In the genomic region with DNA sequence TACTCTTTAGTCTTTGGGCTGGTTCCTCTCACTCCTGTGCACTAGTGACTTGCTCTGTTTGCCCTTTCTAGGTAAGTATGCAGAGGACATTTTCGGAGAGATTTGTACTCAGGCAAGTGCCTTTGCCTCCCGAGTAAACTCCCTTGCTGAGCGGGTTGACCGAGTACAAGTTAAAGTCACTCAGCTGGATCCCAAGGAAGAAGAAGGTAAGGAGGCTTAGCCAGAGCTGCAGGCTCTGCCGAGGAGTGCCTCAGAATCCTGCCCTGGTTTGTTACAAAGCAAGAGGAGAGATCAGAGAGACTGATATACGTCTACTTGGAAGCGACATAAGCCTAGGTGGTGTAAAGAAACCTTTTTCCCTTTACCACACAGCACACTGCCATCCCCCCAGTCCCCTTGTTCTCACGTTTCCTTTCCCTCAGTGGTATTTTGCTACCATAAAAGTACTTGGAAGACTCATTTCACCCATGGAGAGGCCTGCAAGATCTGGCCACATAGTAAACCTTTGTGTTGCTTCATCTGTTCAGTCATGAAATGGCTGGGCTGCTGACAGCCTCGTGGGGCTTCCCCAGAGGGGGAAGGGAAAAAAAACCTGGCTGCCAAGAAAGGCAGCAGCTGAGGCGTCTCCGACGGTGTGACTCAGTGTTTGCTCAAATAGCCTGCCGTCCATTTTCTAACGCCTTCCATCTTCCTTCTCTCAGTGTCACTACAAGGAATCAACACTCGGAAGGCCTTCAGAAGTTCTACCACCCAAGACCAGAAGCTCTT, we compare ENCODE assay signal across 8 mouse cellular contexts. TPM values are rescaled to one million over a fixed set of nuclear protein-coding genes. Genes with fewer than 3 reads are reported as not detected.
DNase-seq lines count a peak whose midpoint lies in the region; ATAC-seq and TF ChIP-seq lines count a peak whose summit lies in the region.

No protein-coding gene starts in this region.

- H3K4me3 ChIP-seq in CH12.LX (replicated peaks in 1 of 3; ENCODE audit: low read depth in 2 of 3, low read length in 2 of 3, poor library complexity in 1 of 3) = peak overlapping the region; percentile 42 to 51 (median 45)
- H3K4me3 ChIP-seq in forebrain, embryonic 16.5 days (replicated peaks; ENCODE audit: low read length) = no peak overlapping the region
- no peak overlapping the region for H3K4me3 ChIP-seq in hindbrain, embryonic 10.5 days
- no peak overlapping the region for H3K4me3 ChIP-seq in liver, embryonic 13.5 days (replicated peaks)
- no peak overlapping the region for H3K4me3 ChIP-seq in small intestine, adult 2 months (ENCODE audit: low read depth, low read length)

- peak overlapping the region; percentile 72 for H3K4me2 ChIP-seq in CH12.LX (ENCODE audit: insufficient read depth, low read depth, poor library complexity, severe bottlenecking)
- H3K4me2 ChIP-seq in forebrain, embryonic 16.5 days (ENCODE audit: low read length) = no peak overlapping the region
- no peak overlapping the region for H3K4me2 ChIP-seq in liver, embryonic 13.5 days

- in situ Hi-C loops in CH12.LX (cut with MboI; ENCODE audit: low pct_ligation_motif_present, low pct_unique_long_range_greater_than_20kb, low sequenced_read_pairs) = no loop called here

- H3K9ac ChIP-seq in CH12.LX (ENCODE audit: insufficient read depth, low read depth) = peak overlapping the region; percentile 61
- no peak overlapping the region for H3K9ac ChIP-seq in forebrain, embryonic 16.5 days (replicated peaks; ENCODE audit: low read depth, low read length)
- H3K9ac ChIP-seq in liver, embryonic 13.5 days = no peak overlapping the region

- H3K4me1 ChIP-seq in CH12.LX (ENCODE audit: control insufficient read depth in 1 of 2, insufficient read depth in 2 of 2) = peaks cover 10 to 61% of the 10 kb centered on the region in 2 experiments
- H3K4me1 ChIP-seq in forebrain, embryonic 16.5 days (replicated peaks; ENCODE audit: control insufficient read depth, insufficient read depth, low read length) = peaks cover 11% of the 10 kb centered on the region
- H3K4me1 ChIP-seq in hindbrain, embryonic 10.5 days (replicated peaks) = peaks cover 25% of the 10 kb centered on the region
- H3K4me1 ChIP-seq in liver, embryonic 13.5 days (replicated peaks) = peaks cover 18% of the 10 kb centered on the region
- peaks cover 4% of the 10 kb centered on the region; the same call in 1 of the 2 replicates for H3K4me1 ChIP-seq in small intestine, adult 2 months (ENCODE audit: control insufficient read depth, insufficient read depth, insufficient read length, low read length)

- TF ChIP-seq RAD21 in CH12.LX (IDR thresholded peaks at IDR 0.05; ENCODE audit: low read depth, low read length) = peak; percentile 5

- peak; percentile 60 for TF ChIP-seq POLR2A in CH12.LX (IDR thresholded peaks at IDR 0.05; ENCODE audit: low read depth, low read length)
- TF ChIP-seq POLR2A in small intestine, adult 2 months (IDR thresholded peaks at IDR 0.05; ENCODE audit: low read depth, low read length) = no peak

- ATAC-seq in forebrain, embryonic 16.5 days = no peak
- no peak for ATAC-seq in liver, embryonic 13.5 days (ENCODE audit: low read depth)

- peak overlapping the region; percentile 92 for H3K27ac ChIP-seq in CH12.LX (ENCODE audit: insufficient read depth, low read depth)
- H3K27ac ChIP-seq in forebrain, embryonic 16.5 days (ENCODE audit: low read length) = peak overlapping the region; percentile 13; the same call in 1 of the 2 replicates
- H3K27ac ChIP-seq in hindbrain, embryonic 10.5 days = 0 out of 2 replicates have a peak overlapping the region, but pooled peaks have one; percentile 25
- peak overlapping the region; percentile 5; the same call in 1 of the 2 replicates for H3K27ac ChIP-seq in liver, embryonic 13.5 days
- peak overlapping the region; percentile 60 for H3K27ac ChIP-seq in small intestine, adult 2 months (ENCODE audit: insufficient read depth, low read depth, low read length)

- WGBS in forebrain, embryonic 16.5 days = 41% methylated on average over 15 of the region's 15 CpGs
- WGBS in hindbrain, embryonic 10.5 days = 56% methylated on average over 15 of the region's 15 CpGs
- 74% methylated on average over 15 of the region's 15 CpGs for WGBS in liver, embryonic 13.5 days (ENCODE audit: insufficient replicate concordance)
- 43% methylated on average over 15 of the region's 15 CpGs for WGBS in small intestine, adult 2 months

- no peaks in the 10 kb centered on the region for H3K9me3 ChIP-seq in CH12.LX (replicated peaks; ENCODE audit: low read length)
- H3K9me3 ChIP-seq in forebrain, embryonic 16.5 days (ENCODE audit: control insufficient read depth, low read length) = no peaks in the 10 kb centered on the region
- H3K9me3 ChIP-seq in hindbrain, embryonic 10.5 days = no peaks in the 10 kb centered on the region
- H3K9me3 ChIP-seq in liver, embryonic 13.5 days (replicated peaks) = no peaks in the 10 kb centered on the region

- dilution Hi-C loops in CH12.LX (cut with MboI; ENCODE audit: extremely low pct_ligation_motif_present, extremely low pct_unique_long_range_greater_than_20kb, low sequenced_read_pairs) = no loop called here

- TF ChIP-seq CTCF in CH12.LX (conservative IDR thresholded peaks at IDR 0.05 in 1 of 2, IDR thresholded peaks at IDR 0.05 in 1 of 2; ENCODE audit: low read depth in 2 of 2, low read length in 2 of 2) = no peak
- TF ChIP-seq CTCF in small intestine, adult 2 months (IDR thresholded peaks at IDR 0.05; ENCODE audit: extremely low read depth, insufficient read length, insufficient replicate concordance, low read depth, low read length) = no peak

- no peaks in the 10 kb centered on the region for H3K27me3 ChIP-seq in CH12.LX (replicated peaks)
- no peaks in the 10 kb centered on the region for H3K27me3 ChIP-seq in forebrain, embryonic 16.5 days (replicated peaks; ENCODE audit: control insufficient read depth, insufficient read depth, low read length)
- H3K27me3 ChIP-seq in hindbrain, embryonic 10.5 days (ENCODE audit: insufficient read depth, poor library complexity, severe bottlenecking) = no peaks in the 10 kb centered on the region
- no peaks in the 10 kb centered on the region for H3K27me3 ChIP-seq in liver, embryonic 13.5 days
- H3K27me3 ChIP-seq in small intestine, adult 2 months (ENCODE audit: control insufficient read depth, insufficient read depth, low read length) = no peaks in the 10 kb centered on the region

- peaks cover 40% of the 10 kb centered on the region for H3K79me2 ChIP-seq in CH12.LX (replicated peaks; ENCODE audit: control insufficient read depth, extremely low read depth, insufficient read depth, poor library complexity, severe bottlenecking)

- peak; percentile 81 for TF ChIP-seq EP300 in CH12.LX (IDR thresholded peaks at IDR 0.05; ENCODE audit: low read length)

- peaks cover 27 to 65% of the 10 kb centered on the region in 2 experiments for H3K36me3 ChIP-seq in CH12.LX (replicated peaks in 1 of 2; ENCODE audit: control insufficient read depth in 1 of 2, insufficient read depth in 1 of 2, low read length in 1 of 2)
- peaks cover 10% of the 10 kb centered on the region for H3K36me3 ChIP-seq in forebrain, embryonic 16.5 days (ENCODE audit: control insufficient read depth, insufficient read depth)
- peaks cover 67% of the 10 kb centered on the region for H3K36me3 ChIP-seq in hindbrain, embryonic 10.5 days
- H3K36me3 ChIP-seq in liver, embryonic 13.5 days = peaks cover 75% of the 10 kb centered on the region
- H3K36me3 ChIP-seq in small intestine, adult 2 months (ENCODE audit: control insufficient read depth, insufficient read depth, low read length) = peaks cover 58% of the 10 kb centered on the region

- DNase-seq in adrenal gland, postnatal 10 days = peak; percentile 73
- no peak for DNase-seq in adrenal gland, adult 18-20 months (ENCODE audit: low spot score in 2 of 2)
- peak; percentile 94 for DNase-seq in CH12.LX (ENCODE audit: extremely low read depth)
- DNase-seq in hindbrain, embryonic 10.5 days (ENCODE audit: low spot score) = no peak
- no peak for DNase-seq in liver, embryonic 13.5 days
- DNase-seq in frontal cortex, postnatal 10 days (ENCODE audit: low spot score in 2 of 2) = no peak

RNA-seq across cellular contexts. Expression of a gene that starts 26.8 kb away (rescaled TPM):
- total RNA-seq in adrenal gland, postnatal 10 days (2021) = 1 to 10 TPM; 2.2 to 2.4 TPM
- 1 to 10 TPM; 1.1 to 2.6 TPM for total RNA-seq in adrenal gland, adult 18-20 months (2021)
- total RNA-seq in CH12.LX (2012; rRNA removed) (not detected in 2 replicates), CH12.LX (2014; rRNA removed) (not detected in 2 replicates)
- polyA plus RNA-seq in CH12.LX (2012; ENCODE audit: insufficient read length, low read depth) = not detected in 2 replicates
- 0.88 and 1.1 TPM in 2 replicates for polyA plus RNA-seq in forebrain, embryonic 16.5 days (2015; fragmentation: Nextera tagmentation; extraction: Ambion mirVana)
- 1.1 and 2.2 TPM in 2 replicates for polyA plus RNA-seq in hindbrain, embryonic 10.5 days (2016; fragmentation: Nextera tagmentation; extraction: Ambion mirVana)
- polyA plus RNA-seq in liver, embryonic 13.5 days (2015; fragmentation: Nextera tagmentation; extraction: Ambion mirVana) = 0.20 TPM in 1 of 2 replicates, not detected in the other
- 0.61 and 0.93 TPM in 2 replicates for polyA plus RNA-seq in small intestine, adult 2 months (2012; rRNA removed)

RNA-seq across cellular contexts. Expression of a gene that starts 27.3 kb away (rescaled TPM):
- under 1 TPM; 0.36 to 0.99 TPM for total RNA-seq in adrenal gland, postnatal 10 days (2021)
- 1 to 10 TPM in 1 of 2 experiments, under 1 TPM in 1; 0.26 to 1.2 TPM for total RNA-seq in adrenal gland, adult 18-20 months (2021)
- total RNA-seq in CH12.LX (2012; rRNA removed) (0.13 and 0.17 TPM in 2 replicates), CH12.LX (2014; rRNA removed) (not detected in 2 replicates)
- polyA plus RNA-seq in CH12.LX (2012; ENCODE audit: insufficient read length, low read depth) = 0.11 TPM in 1 of 2 replicates, not detected in the other
- polyA plus RNA-seq in forebrain, embryonic 16.5 days (2015; fragmentation: Nextera tagmentation; extraction: Ambion mirVana) = 0.57 and 1.4 TPM in 2 replicates
- polyA plus RNA-seq in hindbrain, embryonic 10.5 days (2016; fragmentation: Nextera tagmentation; extraction: Ambion mirVana) = 0.32 and 0.35 TPM in 2 replicates
- not detected in 2 replicates for polyA plus RNA-seq in liver, embryonic 13.5 days (2015; fragmentation: Nextera tagmentation; extraction: Ambion mirVana)
- 0.17 TPM in 1 of 2 replicates, not detected in the other for polyA plus RNA-seq in small intestine, adult 2 months (2012; rRNA removed)

RNA-seq across cellular contexts. Expression of a gene that starts 54.8 kb away (rescaled TPM):
- total RNA-seq in adrenal gland, postnatal 10 days (2021) = 100 to 1,000 TPM; 122 to 123 TPM
- 100 to 1,000 TPM in 1 of 2 experiments, 10 to 100 TPM in 1; 97.5 to 102 TPM for total RNA-seq in adrenal gland, adult 18-20 months (2021)
- total RNA-seq in CH12.LX (2012; rRNA removed) (18.7 and 21.7 TPM in 2 replicates), CH12.LX (2014; rRNA removed) (12.9 and 14.9 TPM in 2 replicates)
- 53.1 and 59.5 TPM in 2 replicates for polyA plus RNA-seq in CH12.LX (2012; ENCODE audit: insufficient read length, low read depth)
- polyA plus RNA-seq in forebrain, embryonic 16.5 days (2015; fragmentation: Nextera tagmentation; extraction: Ambion mirVana) = 27.0 and 31.5 TPM in 2 replicates
- 42.1 and 67.1 TPM in 2 replicates for polyA plus RNA-seq in hindbrain, embryonic 10.5 days (2016; fragmentation: Nextera tagmentation; extraction: Ambion mirVana)
- 52.3 and 54.0 TPM in 2 replicates for polyA plus RNA-seq in liver, embryonic 13.5 days (2015; fragmentation: Nextera tagmentation; extraction: Ambion mirVana)
- 37.6 and 97.6 TPM in 2 replicates for polyA plus RNA-seq in small intestine, adult 2 months (2012; rRNA removed)

RNA-seq across cellular contexts. Expression of a gene that starts 55.5 kb away (rescaled TPM):
- 10 to 100 TPM; 17.2 to 36.7 TPM for total RNA-seq in adrenal gland, postnatal 10 days (2021)
- 10 to 100 TPM; 30.7 to 34.2 TPM for total RNA-seq in adrenal gland, adult 18-20 months (2021)
- total RNA-seq in CH12.LX (2012; rRNA removed) (0.21 TPM in 1 of 2 replicates, not detected in the other), CH12.LX (2014; rRNA removed) (not detected in 2 replicates)
- not detected in 2 replicates for polyA plus RNA-seq in CH12.LX (2012; ENCODE audit: insufficient read length, low read depth)
- 2.1 and 2.3 TPM in 2 replicates for polyA plus RNA-seq in forebrain, embryonic 16.5 days (2015; fragmentation: Nextera tagmentation; extraction: Ambion mirVana)
- 1.7 and 1.9 TPM in 2 replicates for polyA plus RNA-seq in hindbrain, embryonic 10.5 days (2016; fragmentation: Nextera tagmentation; extraction: Ambion mirVana)
- 1.7 and 1.9 TPM in 2 replicates for polyA plus RNA-seq in liver, embryonic 13.5 days (2015; fragmentation: Nextera tagmentation; extraction: Ambion mirVana)
- polyA plus RNA-seq in small intestine, adult 2 months (2012; rRNA removed) = 1.7 and 75.5 TPM in 2 replicates

Comparison
In these comparisons a context has a peak if more than half of its experiments do, and no peak if none do; other contexts are left out.
1. DNase-seq: peak in adrenal gland, postnatal 10 days (single experiment) and CH12.LX (single experiment); none in adrenal gland, adult 18-20 months (0 of 2), hindbrain, embryonic 10.5 days (single experiment), liver, embryonic 13.5 days (single experiment) and frontal cortex, postnatal 10 days (0 of 2).
2. H3K27ac ChIP-seq: peak in every context shown above with its lines; median percentile 92 in CH12.LX; 60 in small intestine, adult 2 months; 25 in hindbrain, embryonic 10.5 days; 13 in forebrain, embryonic 16.5 days; 5 in liver, embryonic 13.5 days.
3. H3K4me3 ChIP-seq: peak in CH12.LX (3 of 3); none in forebrain, embryonic 16.5 days (single experiment), hindbrain, embryonic 10.5 days (single experiment), liver, embryonic 13.5 days (single experiment) and small intestine, adult 2 months (single experiment).